ENCODE assay signal across 11 mouse cellular contexts in the genomic region with DNA sequence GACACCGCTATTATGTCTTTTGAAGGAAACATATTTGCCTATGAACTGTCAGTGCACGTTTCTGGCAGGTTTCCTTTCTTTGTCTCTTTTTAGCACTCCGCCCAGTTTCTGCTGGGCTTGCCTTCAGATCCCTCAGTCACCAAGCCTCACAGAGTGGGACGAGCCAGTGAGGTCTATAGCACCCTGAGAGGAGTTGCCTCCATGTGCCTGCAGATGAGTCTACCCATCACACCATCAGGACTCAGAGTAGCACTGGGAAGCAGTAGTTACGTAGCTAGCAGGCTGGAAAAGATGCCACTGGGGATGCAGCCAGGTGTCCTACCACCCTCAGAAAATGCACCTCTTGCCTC.
DNase-seq lines count a peak whose midpoint lies in the region; ATAC-seq and TF ChIP-seq lines count a peak whose summit lies in the region.
"Had no signal": no experiment of that assay in that cellular context is flagged by ENCODE, and none has a peak within 500 bp of the region (broad histone marks: within the 10 kb centered on the region; RNA-seq: fewer than 3 reads in every experiment).

No protein-coding gene starts in this region.

- no peak for DNase-seq in stomach, postnatal 0 days (ENCODE audit: low spot score)
- no peak for DNase-seq in hindbrain, embryonic 14.5 days (ENCODE audit: low spot score)
- no peak for DNase-seq in midbrain, postnatal 0 days (ENCODE audit: low spot score)
- DNase-seq in retina, postnatal 1 day, result no peak
- DNase-seq: left cerebral cortex, postnatal 4 days had no signal

- peak overlapping the region; percentile 32; the same call in 1 of the 2 replicates for H3K4me2 ChIP-seq in heart, embryonic 16.5 days (ENCODE audit: low read depth, low read length)
- no peak overlapping the region for H3K4me2 ChIP-seq in heart, embryonic 12.5 days
- no peak overlapping the region for H3K4me2 ChIP-seq in stomach, embryonic 15.5 days
- H3K4me2 ChIP-seq in stomach, postnatal 0 days (replicated peaks; ENCODE audit: low read depth), result no peak overlapping the region
- H3K4me2 ChIP-seq in hindbrain, embryonic 14.5 days (replicated peaks), result no peak overlapping the region
- no peak overlapping the region for H3K4me2 ChIP-seq in midbrain, postnatal 0 days (ENCODE audit: low read depth, low read length, poor library complexity, severe bottlenecking)
- H3K4me2 ChIP-seq: heart, embryonic 15.5 days had no signal

- WGBS in heart, embryonic 16.5 days, result 63% methylated on average over 5 of the region's 5 CpGs
- WGBS in heart, embryonic 12.5 days, result 65% methylated on average over 5 of the region's 5 CpGs
- 76% methylated on average over 5 of the region's 5 CpGs for WGBS in stomach, embryonic 15.5 days
- whole genome bisulfite sequencing in stomach, postnatal 0 days, result 63% methylated on average over 5 of the region's 5 CpGs
- 73% methylated on average over 5 of the region's 5 CpGs for WGBS in hindbrain, embryonic 14.5 days
- WGBS in midbrain, postnatal 0 days, result 74% methylated on average over 5 of the region's 5 CpGs

- ATAC-seq in heart, embryonic 16.5 days (replicated peaks; ENCODE audit: extremely low read depth, insufficient read depth, low FRiP score), result no peak
- ATAC-seq in heart, embryonic 12.5 days (ENCODE audit: insufficient number of reproducible peaks, low FRiP score), result no peak
- no peak for ATAC-seq in stomach, embryonic 15.5 days (ENCODE audit: insufficient read depth, low FRiP score, low read depth)
- no peak for ATAC-seq in stomach, postnatal 0 days (ENCODE audit: low FRiP score, low TSS enrichment)
- ATAC-seq in hindbrain, embryonic 14.5 days (ENCODE audit: low FRiP score), result no peak
- ATAC-seq in megakaryocyte-erythroid progenitor cell, adult 5-6 weeks (replicated peaks; ENCODE audit: low FRiP score, low TSS enrichment, poor library complexity, severe bottlenecking), result 0 out of 2 replicates have a peak, but pooled peaks have one; percentile 23
- no peak for ATAC-seq in midbrain, postnatal 0 days (ENCODE audit: low FRiP score)
- ATAC-seq: midbrain, embryonic 16.5 days had no signal

- TF ChIP-seq CTCF in stomach, postnatal 0 days (IDR thresholded peaks at IDR 0.05; ENCODE audit: low read depth), result no peak
- TF ChIP-seq CTCF in midbrain, postnatal 0 days (IDR thresholded peaks at IDR 0.05), result no peak

- H3K9ac ChIP-seq in heart, embryonic 16.5 days (ENCODE audit: low read length), result no peak overlapping the region
- H3K9ac ChIP-seq in heart, embryonic 12.5 days, result no peak overlapping the region
- no peak overlapping the region for H3K9ac ChIP-seq in stomach, embryonic 15.5 days
- H3K9ac ChIP-seq in stomach, postnatal 0 days (ENCODE audit: low read length), result no peak overlapping the region
- H3K9ac ChIP-seq in hindbrain, embryonic 14.5 days, result no peak overlapping the region
- no peak overlapping the region for H3K9ac ChIP-seq in midbrain, postnatal 0 days (replicated peaks; ENCODE audit: low read length, poor library complexity, severe bottlenecking)
- H3K9ac ChIP-seq: heart, embryonic 15.5 days had no signal

- H3K27ac ChIP-seq in heart, embryonic 16.5 days (ENCODE audit: low read length), result peak overlapping the region; percentile 21; the same call in 1 of the 2 replicates
- no peak overlapping the region for H3K27ac ChIP-seq in heart, embryonic 12.5 days (ENCODE audit: poor library complexity, severe bottlenecking)
- H3K27ac ChIP-seq in stomach, embryonic 15.5 days, result peak overlapping the region; percentile 26; the same call in 1 of the 2 replicates
- H3K27ac ChIP-seq in stomach, postnatal 0 days (replicated peaks), result no peak overlapping the region
- peak overlapping the region; percentile 35; the same call in 1 of the 2 replicates for H3K27ac ChIP-seq in hindbrain, embryonic 14.5 days
- no peak overlapping the region for H3K27ac ChIP-seq in midbrain, postnatal 0 days (ENCODE audit: low read depth, low read length)
- H3K27ac ChIP-seq: heart, embryonic 15.5 days had no signal

- no peak overlapping the region for H3K4me3 ChIP-seq in heart, embryonic 16.5 days (ENCODE audit: low read length)
- no peak overlapping the region for H3K4me3 ChIP-seq in heart, embryonic 12.5 days
- no peak overlapping the region for H3K4me3 ChIP-seq in stomach, embryonic 15.5 days (replicated peaks)
- H3K4me3 ChIP-seq in stomach, postnatal 0 days (ENCODE audit: low read depth, low read length), result no peak overlapping the region
- H3K4me3 ChIP-seq in hindbrain, embryonic 14.5 days (replicated peaks; ENCODE audit: low read length), result no peak overlapping the region
- no peak overlapping the region for H3K4me3 ChIP-seq in midbrain, postnatal 0 days (ENCODE audit: low read depth, low read length)
- H3K4me3 ChIP-seq: heart, embryonic 15.5 days had no signal

- H3K4me1 ChIP-seq in heart, embryonic 16.5 days (ENCODE audit: control insufficient read depth, insufficient read depth, low read length), result peaks cover 10% of the 10 kb centered on the region
- peaks cover 9% of the 10 kb centered on the region; the same call in 1 of the 2 replicates for H3K4me1 ChIP-seq in heart, embryonic 12.5 days (replicated peaks)
- peaks cover 5% of the 10 kb centered on the region; the same call in 1 of the 2 replicates for H3K4me1 ChIP-seq in stomach, embryonic 15.5 days
- no peaks in the 10 kb centered on the region for H3K4me1 ChIP-seq in stomach, postnatal 0 days (replicated peaks; ENCODE audit: control insufficient read depth, insufficient read depth)
- H3K4me1 ChIP-seq in hindbrain, embryonic 14.5 days (replicated peaks; ENCODE audit: control insufficient read depth, insufficient read depth, low read length), result peaks cover 14% of the 10 kb centered on the region; the same call in 1 of the 2 replicates
- no peaks in the 10 kb centered on the region for H3K4me1 ChIP-seq in midbrain, postnatal 0 days (ENCODE audit: insufficient read depth, low read length)

- TF ChIP-seq EP300 in stomach, postnatal 0 days (optimal IDR thresholded peaks at IDR 0.05), result no peak

- H3K36me3 ChIP-seq in heart, embryonic 16.5 days (ENCODE audit: control insufficient read depth, insufficient read depth), result no peaks in the 10 kb centered on the region
- no peaks in the 10 kb centered on the region for H3K36me3 ChIP-seq in heart, embryonic 12.5 days
- H3K36me3 ChIP-seq in stomach, embryonic 15.5 days, result no peaks in the 10 kb centered on the region
- H3K36me3 ChIP-seq in stomach, postnatal 0 days (ENCODE audit: control insufficient read depth, insufficient read depth, low read length), result no peaks in the 10 kb centered on the region
- H3K36me3 ChIP-seq in hindbrain, embryonic 14.5 days (replicated peaks; ENCODE audit: control insufficient read depth, insufficient read depth), result no peaks in the 10 kb centered on the region
- H3K36me3 ChIP-seq in midbrain, postnatal 0 days (ENCODE audit: insufficient read depth, low read length), result no peaks in the 10 kb centered on the region
- H3K36me3 ChIP-seq: heart, embryonic 15.5 days had no signal

- H3K27me3 ChIP-seq in heart, embryonic 16.5 days (ENCODE audit: control insufficient read depth, insufficient read depth, low read length), result peaks cover 45% of the 10 kb centered on the region
- peaks cover 74% of the 10 kb centered on the region for H3K27me3 ChIP-seq in heart, embryonic 12.5 days (replicated peaks)
- no peaks in the 10 kb centered on the region for H3K27me3 ChIP-seq in stomach, embryonic 15.5 days (replicated peaks)
- H3K27me3 ChIP-seq in stomach, postnatal 0 days (ENCODE audit: control insufficient read depth, insufficient read depth, low read length), result no peaks in the 10 kb centered on the region
- no peaks in the 10 kb centered on the region for H3K27me3 ChIP-seq in hindbrain, embryonic 14.5 days (ENCODE audit: control insufficient read depth, insufficient read depth, low read length)
- no peaks in the 10 kb centered on the region for H3K27me3 ChIP-seq in midbrain, postnatal 0 days (ENCODE audit: insufficient read depth, low read length)

- H3K9me3 ChIP-seq in heart, embryonic 16.5 days (replicated peaks; ENCODE audit: control insufficient read depth, low read length), result peaks cover 5% of the 10 kb centered on the region; the same call in 1 of the 2 replicates
- 0 out of 2 replicates have a peak, but pooled peaks cover 8% of the 10 kb centered on the region for H3K9me3 ChIP-seq in heart, embryonic 12.5 days (replicated peaks)
- no peaks in the 10 kb centered on the region for H3K9me3 ChIP-seq in stomach, embryonic 15.5 days
- H3K9me3 ChIP-seq in stomach, postnatal 0 days (ENCODE audit: control insufficient read depth, low read length), result no peaks in the 10 kb centered on the region
- H3K9me3 ChIP-seq in hindbrain, embryonic 14.5 days (ENCODE audit: control insufficient read depth, low read length), result no peaks in the 10 kb centered on the region
- H3K9me3 ChIP-seq in midbrain, postnatal 0 days (ENCODE audit: low read length), result no peaks in the 10 kb centered on the region
- H3K9me3 ChIP-seq: heart, embryonic 15.5 days had no signal

Comparison
In these comparisons a context has a peak if more than half of its experiments do, and no peak if none do; other contexts are left out.
1. H3K27ac ChIP-seq: peak in heart, embryonic 16.5 days (single experiment), stomach, embryonic 15.5 days (single experiment) and hindbrain, embryonic 14.5 days (single experiment); none in heart, embryonic 12.5 days (single experiment), stomach, postnatal 0 days (single experiment) and midbrain, postnatal 0 days (single experiment).